Mouse (Mus musculus): ENCODE data around the gene Hkdc1. TPM values are rescaled to one million over a fixed set of nuclear protein-coding genes. Genes with fewer than 3 reads are reported as not detected.
A peak's percentile ranks its signal among the peaks of the same experiment; 100 is the strongest.

Hkdc1 gene
- total RNA-seq, 2 experiments from 2014 or later = 2.3 to 3.8 TPM

DNA sequence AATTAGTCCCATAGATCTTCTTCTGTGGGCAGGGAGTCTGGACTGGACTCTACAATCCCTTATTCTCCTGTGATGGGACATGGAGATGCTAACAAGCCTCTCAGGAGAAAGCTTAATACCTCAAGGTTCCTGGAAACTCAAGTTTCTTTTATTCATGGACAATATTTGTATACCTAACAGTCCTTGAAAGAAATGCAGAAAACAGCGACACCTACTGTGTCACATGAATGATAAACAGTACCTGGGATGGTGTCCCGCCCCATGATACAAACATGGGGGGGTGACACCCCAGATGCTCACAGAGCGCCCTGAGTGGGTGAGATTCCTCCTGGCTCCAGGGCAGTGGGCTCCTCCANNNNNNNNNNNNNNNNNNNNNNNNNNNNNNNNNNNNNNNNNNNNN lies 39.3 kb downstream of the Hkdc1 start:
- DNase-seq (ENCODE audit: extremely low spot score in 1 of 2, low spot score in 1 of 2) = no peak

DNA sequence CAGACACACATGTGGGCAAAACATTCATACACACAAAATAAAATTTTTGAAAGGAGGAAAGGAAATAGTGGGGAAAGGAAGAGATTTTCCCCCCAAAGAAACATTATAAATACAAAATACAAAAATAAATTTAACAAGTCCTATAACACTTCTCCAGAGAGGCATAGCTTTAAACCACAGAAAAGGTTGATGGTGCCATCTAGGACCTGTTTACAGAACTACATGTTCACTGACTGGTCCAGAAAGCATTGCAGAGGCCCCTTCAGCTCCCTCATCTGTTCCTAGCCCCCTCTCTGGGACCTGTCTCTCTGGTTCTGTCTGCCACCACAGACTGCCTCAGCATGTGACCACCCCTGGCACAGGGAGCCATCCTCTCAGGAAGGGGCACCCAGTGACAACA lies 41.4 kb downstream of the Hkdc1 start:
- DNase-seq (ENCODE audit: extremely low spot score in 1 of 2, low spot score in 1 of 2) = no peak

DNA sequence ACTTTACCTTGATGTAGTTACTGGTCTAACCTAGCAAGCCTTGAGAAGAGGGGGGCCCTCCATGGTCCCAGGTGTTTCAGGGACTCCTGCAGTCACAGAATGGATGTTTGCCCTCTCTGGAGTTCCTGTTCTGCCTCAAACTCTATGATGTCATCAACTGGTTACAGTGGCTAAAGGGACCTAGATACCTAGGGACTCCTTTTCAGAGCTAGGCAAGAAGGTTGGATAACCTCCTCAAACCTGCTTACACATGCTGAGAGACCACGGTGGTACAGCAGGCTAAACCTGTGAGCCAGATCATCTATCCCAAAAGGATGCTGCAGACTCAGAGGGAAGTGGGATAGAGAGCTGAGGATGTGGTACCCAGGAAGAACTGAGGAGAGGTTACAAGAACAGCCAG lies 42.5 kb downstream of the Hkdc1 start, which contains the start of gene Hk1:
TSS of gene Hk1 (minus strand) at position 101 of the 400 bp plus-strand sequence.
- no peak for DNase-seq (ENCODE audit: extremely low spot score in 1 of 2, low spot score in 1 of 2)

DNA sequence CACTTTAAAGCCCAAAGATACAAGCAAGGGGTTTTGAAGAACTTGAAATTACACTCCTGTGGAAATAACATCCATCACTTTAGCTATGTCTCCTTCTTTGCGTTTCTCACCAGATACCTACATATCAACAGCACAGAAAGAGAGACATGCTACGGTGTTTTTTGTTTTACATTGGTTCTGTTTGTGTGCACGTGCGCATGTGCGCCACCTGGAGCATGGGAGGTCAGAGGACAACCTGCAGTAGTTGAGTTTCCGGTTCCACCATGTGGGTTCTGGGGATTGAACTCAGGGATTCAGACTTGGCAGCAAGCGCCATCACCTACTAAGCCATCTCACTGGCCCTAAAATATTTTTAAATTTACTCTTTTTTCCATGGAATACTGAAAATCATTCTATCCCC lies 63.5 kb downstream of the Hkdc1 start:
- no peak for DNase-seq (ENCODE audit: extremely low spot score in 1 of 2, low spot score in 1 of 2)

DNA sequence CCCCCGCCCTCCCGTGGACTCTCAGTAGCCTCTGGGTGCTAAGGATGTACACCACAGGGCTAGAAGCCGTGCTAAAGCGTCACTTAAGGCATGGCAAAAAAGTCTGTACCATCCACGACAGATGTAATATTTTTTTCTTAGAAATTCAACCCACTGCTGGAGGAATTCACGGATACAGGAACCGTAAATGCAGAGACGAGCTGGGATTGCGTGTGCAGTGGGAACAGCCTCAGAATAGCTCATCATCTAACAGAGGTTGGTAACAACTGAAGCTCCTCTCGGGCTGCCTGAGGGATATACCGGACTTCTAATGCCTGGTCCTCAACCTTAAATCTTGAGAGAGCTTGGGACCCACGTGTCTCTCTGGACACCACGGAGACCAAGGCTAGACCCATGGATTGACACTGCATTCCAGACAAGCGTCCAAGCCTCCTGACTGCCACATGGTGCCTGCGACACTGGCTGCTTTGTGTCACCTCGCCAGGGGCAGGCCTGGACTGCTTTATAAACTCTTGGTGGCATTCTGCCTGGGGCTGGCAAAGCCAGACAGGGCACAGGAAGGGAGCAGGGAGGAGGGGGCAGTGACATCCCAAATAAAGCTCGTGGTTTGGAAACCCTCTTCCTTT lies 66.1 kb downstream of the Hkdc1 start:
- DNase-seq (ENCODE audit: extremely low spot score in 1 of 2, low spot score in 1 of 2) = no peak

DNA sequence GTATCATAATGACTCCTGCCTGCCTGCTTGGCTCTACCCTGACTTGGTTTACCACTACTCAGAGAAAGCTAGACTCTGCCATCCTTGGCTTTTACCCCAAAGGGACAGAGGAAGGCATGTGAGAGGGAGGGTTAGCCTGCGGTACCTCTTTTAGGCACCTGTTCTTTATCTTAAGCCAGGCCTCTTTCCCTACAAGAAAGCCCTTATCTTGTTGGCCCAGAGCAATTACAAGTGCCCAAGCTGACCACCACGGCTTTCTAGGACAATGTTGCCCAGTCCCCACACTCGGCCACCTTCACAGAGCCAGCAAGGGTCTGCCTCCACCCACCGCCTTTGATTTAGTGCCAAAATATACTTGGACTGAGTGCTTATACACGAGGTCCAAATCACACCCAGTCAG lies 77.1 kb downstream of the Hkdc1 start:
- DNase-seq (ENCODE audit: extremely low spot score in 1 of 2, low spot score in 1 of 2) = no peak

DNA sequence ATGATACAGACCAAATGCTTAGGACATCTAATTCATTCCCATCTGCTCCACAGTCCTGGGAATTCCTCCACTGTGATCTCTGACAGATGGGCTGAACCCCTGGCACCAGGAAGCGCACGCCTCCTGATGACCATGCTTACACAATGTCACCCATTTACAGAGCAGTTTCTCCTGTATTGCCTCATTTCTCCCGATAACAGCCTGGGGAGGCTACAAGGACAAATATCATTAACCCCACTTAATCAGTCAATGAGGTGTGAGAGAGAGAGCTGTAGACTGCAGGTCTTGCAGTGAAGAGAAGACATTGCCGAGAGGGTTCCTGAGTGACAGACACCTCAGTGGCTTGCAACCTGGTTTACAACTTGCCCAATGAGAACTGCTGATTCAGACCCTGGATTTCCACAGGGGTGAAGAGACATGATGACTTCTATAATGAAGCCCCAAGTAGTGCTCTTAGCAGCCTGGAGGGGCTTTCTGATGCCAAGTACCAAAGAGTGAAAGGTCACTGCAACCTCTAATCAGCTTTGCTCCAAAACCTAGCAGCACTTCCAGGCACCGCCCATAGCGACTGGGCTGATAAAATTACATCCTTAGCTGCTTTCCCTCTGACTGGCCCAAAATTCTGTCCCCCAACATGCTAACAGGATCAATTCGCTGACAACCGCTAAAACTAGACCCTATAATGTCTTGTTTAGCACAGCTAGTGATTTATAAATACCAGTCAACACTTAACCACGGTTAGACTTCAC lies 78.1 kb downstream of the Hkdc1 start:
- DNase-seq (ENCODE audit: extremely low spot score in 1 of 2, low spot score in 1 of 2) = no peak

DNA sequence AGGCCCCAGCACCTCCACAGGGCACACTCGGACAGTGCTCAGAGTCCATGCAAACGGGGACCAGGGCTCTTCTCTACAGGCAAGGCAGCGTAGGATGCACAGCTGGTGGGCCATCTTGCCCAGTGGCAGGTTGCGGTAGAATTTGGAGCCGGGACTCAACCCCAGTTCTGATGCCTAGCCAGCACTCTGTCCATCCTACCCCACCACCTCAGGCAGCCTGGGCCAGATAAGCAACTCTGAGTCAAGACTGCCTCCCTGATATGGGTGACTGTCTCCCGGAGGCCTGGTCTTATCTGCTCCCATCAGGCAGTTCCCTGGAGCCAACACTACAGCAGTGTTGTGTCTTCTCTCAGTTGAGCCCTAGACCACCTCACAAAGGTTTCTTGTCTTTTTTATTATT lies 79.8 kb downstream of the Hkdc1 start:
- no peak for DNase-seq (ENCODE audit: extremely low spot score in 1 of 2, low spot score in 1 of 2)

DNA sequence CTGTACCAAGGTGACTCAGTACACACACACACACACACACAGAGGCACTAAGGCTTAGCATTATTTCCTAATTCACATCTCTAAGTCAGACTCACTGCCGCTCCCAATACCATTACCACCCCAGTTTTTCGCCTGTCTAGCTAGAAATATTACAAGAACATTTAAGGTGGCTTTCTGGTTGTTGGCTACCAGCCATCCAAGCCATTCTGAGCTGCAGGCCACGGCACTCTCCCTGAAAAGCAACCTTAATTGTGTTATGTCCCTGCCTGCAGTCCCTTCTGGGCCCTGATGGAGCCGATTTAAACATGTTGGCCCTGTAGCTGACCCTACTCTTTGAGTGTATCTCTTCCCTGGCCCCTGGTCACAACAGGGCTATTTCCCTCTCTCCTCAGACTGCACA lies 80.3 kb downstream of the Hkdc1 start:
- DNase-seq (ENCODE audit: extremely low spot score in 1 of 2, low spot score in 1 of 2) = no peak

DNA sequence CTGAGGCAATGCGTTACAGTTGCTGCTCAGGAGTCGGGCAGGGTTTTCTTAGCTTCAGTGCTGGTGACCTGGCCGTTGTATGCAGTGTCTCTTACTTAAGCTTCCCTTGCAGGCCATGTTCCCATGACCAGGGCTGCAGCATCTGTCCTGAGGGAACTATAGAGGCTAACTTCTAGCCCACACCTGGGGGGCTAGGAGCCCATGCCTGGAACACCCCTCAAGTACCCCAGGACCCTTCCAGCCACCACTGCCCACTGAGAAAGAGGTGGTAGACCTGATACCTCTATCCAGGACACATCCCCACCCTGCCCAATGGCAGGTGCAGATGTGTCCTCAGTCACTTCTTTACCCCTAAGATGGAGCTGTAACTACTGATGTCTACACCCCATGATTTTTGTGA lies 81.3 kb downstream of the Hkdc1 start:
- no peak for DNase-seq (ENCODE audit: extremely low spot score in 1 of 2, low spot score in 1 of 2)

DNA sequence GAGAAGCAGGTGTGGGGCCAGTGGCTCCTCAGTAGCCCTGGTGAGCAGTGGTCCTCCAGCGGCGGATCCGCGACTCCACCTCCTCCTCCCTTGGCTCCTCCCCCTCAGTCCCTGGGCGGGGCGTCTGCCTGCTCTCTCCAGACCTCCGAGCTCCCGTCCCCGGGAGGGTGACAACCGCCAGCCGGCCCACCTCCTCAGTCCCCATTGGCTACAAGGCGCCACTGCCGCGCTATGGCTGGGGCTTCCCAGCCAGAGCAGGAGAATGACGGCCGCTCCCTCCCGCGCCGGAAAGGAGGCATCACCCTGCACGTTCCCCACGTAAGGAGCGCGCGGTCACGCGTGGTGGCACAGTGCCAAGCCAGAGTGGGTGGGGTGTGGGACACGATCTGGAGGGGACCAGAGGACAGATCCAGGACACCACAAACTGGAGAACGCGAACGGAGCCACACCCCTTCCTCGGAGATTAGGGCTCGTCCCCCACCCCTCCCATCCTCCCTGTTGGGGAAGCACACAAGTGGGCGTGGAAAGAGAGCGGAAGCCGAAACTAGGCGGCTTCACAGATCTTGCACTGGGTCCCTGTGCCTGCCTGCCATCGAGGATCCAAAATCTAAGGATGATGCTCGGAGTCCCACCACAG lies 82.1 kb downstream of the Hkdc1 start:
- peak; percentile 88 to 99 for DNase-seq (ENCODE audit: extremely low spot score in 1 of 2, low spot score in 1 of 2)

DNA sequence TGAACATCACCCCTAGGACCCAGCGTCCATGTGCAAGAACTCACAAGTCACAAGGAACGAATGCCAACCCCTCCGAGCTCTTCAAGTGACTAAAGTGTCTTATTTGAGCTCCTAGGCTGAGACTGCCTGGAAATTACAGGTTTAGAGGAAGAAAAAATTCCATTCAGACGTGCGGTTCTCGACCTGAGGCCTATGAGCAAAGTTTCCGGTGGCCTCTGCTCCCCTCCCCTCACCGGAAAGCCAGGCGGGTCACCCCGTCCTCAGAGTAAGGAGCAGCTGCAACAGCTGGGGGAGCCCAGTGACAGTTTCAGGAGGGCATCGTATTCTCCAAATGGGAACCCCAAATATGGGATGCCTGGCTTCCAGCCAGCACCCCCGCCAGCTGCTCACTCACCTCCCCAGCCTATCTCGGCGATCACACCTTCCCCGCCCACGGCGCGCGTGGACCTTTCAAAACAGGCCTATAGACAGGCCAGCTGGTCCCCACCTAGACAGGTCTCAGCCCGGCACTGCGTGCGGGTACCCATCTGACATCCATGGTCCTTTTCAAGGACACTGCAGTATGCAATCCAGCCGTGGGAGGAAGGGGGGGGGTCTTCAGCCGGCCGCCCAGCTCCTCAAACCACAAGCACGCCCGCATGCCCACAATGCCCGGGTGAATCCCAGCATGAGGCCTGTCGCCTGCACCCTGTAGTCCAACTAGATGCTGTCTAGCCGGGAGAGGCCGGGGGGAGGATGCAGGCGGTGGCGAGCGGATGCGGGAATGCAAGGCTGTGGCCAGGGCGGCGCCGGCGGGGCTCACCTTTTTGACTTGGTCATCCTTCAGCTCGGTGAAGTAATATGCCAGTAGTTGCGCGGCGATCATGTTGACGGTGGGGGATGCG lies 82.8 kb downstream of the Hkdc1 start:
- DNase-seq (ENCODE audit: extremely low spot score in 1 of 2, low spot score in 1 of 2) = peak in 1 of 2 experiments; percentile 45

DNA sequence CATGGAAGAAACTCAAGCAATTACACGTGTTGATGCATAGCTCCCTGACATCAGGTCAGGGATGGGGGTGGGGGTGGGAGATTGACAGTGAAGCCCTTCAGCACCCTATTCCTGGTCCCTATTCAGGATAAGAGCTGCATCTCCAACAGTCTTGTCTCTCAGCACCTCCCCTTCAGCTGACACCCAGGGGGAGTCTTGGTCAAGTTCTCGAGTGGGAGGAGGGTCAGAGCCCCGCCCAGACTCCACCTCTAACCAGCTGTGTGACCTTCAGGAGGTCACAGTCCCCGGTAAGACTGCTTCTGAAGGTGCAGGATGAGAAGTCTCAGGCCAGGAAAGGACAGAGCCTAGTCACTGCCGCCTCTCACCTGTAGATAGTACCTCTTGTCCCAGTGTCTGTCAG lies 83.7 kb downstream of the Hkdc1 start:
- DNase-seq (ENCODE audit: extremely low spot score in 1 of 2, low spot score in 1 of 2) = no peak

DNA sequence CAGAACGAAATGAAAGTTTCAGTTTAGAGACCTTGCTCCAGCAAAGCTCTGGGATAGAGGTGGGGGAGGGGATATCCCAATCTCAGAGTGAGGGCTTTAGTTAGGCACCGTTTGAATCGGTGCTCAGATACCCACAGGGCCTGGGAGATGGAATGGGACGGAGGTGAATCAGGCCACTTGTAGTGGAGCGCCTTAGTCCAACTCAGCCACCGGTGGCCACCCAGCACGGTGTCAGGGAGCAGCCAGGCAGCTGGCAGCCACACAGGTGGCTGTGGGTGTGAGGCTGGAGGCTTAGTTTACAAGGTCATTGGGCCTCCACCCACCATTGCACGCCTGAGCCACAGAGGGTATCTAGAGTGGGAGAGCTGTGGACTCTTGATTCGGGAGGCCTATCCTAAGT lies 84.1 kb downstream of the Hkdc1 start:
- no peak for DNase-seq (ENCODE audit: extremely low spot score in 1 of 2, low spot score in 1 of 2)

DNA sequence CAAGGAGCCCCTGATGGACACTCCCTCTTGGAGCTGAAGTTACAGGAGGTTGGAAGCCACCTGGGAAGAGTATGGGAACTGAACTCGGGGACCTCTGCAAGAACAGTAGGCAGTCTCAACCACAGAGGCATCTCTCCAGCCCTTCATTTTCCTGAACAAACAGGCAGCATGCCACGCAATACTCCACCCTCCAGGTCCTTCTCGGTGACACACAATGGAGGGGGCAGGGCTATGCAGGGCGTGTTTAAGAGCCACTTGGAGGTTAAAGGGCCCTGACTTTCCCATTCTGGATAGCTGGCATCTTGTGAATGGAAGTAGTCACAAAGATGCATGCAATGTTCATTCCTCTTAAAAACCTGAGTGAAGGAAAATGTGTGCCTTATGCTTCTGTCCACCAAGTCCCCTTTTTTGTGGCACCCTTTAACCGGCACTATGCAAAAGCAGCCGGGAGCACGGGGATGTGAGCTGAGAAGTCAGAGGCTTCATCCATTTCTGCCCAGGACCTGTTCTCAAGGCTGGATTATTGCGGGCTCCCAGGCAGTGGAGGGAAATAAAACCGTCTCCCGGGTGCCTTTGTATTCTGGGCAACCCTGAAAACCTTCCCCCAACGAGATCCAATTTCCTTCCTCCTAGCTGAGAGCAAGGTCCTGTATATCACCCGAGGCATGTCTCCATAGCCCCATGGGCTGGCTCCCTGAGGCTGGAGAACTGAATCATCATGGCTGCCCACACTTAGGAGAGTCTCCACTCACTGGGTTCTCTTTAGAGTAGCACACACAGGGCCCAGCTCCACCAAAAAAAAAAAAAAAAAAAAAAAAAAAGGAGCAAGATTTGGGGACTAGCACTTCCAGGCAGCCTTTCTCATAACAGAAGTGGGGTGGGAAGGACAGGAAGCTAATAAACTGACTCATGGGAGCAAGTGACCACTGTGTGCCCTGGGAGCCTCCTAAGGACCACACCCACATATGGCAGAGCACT lies 85.4 kb downstream of the Hkdc1 start:
- no peak for DNase-seq (ENCODE audit: extremely low spot score in 1 of 2, low spot score in 1 of 2)

DNA sequence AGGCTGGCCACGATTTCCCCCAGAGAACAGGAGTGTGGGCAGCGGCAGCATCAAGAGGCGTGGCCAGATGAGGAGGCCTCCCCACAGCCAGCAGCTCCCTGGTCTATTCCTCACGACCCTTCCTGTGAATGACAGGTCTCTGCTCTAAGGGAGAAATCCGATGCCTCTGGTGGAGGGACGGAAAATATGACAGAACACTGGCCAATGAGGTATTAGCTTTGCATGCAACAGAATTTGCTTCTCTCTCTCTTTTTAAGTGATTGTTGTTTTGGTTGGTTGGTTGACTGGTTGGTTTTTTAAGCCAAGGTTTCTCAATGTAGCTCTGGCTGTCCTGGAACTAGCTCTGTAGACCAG lies 86.9 kb downstream of the Hkdc1 start:
- no peak for DNase-seq (ENCODE audit: extremely low spot score in 1 of 2, low spot score in 1 of 2)

DNA sequence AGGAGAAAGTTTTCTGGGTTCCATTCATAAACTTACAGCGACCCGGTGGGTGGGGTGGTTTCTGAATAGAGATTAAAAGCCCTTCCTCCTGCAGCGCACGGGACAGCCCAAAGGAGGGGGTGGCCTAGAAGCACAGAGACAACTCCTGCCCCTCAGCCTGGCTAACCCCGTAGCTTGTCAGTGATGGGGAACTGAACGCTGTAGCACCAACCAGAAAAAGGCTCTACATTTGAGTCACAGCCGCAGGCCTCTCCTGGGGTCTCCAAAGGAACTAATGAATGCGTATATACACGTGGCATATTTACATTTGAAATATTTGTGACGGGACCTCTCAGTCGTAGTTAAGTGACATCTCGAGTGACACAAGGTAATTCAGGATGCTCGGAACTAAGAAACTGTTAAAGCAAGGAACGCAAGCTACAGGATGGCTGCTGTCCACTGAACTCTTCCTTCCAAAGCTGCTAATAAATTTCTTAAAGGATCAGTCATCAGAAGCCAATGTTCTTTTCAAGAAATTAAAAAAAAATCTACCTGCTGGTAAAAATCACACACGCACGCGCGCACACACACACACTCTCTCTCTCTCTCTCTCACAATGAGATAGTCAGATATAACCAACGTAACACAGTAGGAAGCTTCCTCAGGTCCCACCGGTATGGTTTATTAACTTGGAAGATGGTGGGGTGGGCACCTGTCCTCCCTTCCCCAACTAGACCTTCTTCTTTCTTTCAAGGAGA lies 87.4 kb downstream of the Hkdc1 start:
- DNase-seq (ENCODE audit: extremely low spot score in 1 of 2, low spot score in 1 of 2) = no peak

DNA sequence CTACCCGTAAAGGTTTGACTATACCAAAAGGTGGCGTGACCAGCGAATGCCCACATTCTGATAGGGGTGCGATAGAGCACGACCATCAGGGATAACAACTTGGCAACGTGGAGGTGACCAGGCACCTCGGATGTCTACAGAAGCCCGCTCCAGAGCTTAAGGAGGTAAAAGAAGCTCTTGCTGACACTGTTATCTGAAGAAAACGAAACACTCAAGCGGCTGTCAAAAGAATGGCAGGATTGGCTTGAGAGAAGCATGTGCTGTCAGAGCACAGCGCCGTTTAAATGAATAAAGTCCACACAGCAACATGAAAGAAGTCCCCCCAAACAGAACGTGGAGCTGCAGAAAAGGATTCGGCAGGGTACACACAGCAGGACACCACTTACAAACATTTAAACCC lies 89.0 kb downstream of the Hkdc1 start:
- DNase-seq (ENCODE audit: extremely low spot score in 1 of 2, low spot score in 1 of 2) = no peak
